Mouse (Mus musculus) C2C12 (cell line): ENCODE measurements around the gene Map4k3. TPM values are rescaled to one million over a fixed set of nuclear protein-coding genes. Genes with fewer than 3 reads are reported as not detected.

Experiments
- H3K27me3 ChIP-seq: one replicate; pipeline ENCODE4 v1.6.1; 2011; ENCODE audit not compliant: control insufficient read depth, insufficient read depth, insufficient read length
- H3K36me3 ChIP-seq: one replicate; pipeline ENCODE4 v1.6.1; 2011; ENCODE audit not compliant: control insufficient read depth, insufficient read depth
- H3K4me3 ChIP-seq: one replicate; pipeline ENCODE4 v1.5.1; 2011; ENCODE audit warnings: mild to moderate bottlenecking, control low read depth; ENCODE audit not compliant: poor library complexity, insufficient read depth, severe bottlenecking
- H3K79me2 ChIP-seq: one replicate; pipeline ENCODE4 v1.6.1; 2011; ENCODE audit not compliant: control insufficient read depth, insufficient read depth
- H3K79me3 ChIP-seq: one replicate; pipeline ENCODE4 v1.6.1; 2011; ENCODE audit warnings: low read depth, control low read depth
- H3ac ChIP-seq: one replicate; pipeline ENCODE3; 2011; ENCODE audit warnings: low read depth; ENCODE audit not compliant: control insufficient read depth, insufficient read length
- CEBPB ChIP-seq: IDR thresholded peaks from one replicate; pipeline ENCODE4 v1.6.1; 2011; ENCODE audit warnings: low read depth, mild to moderate bottlenecking, control low read depth, moderate library complexity
- CTCF ChIP-seq: IDR thresholded peaks from one replicate; pipeline ENCODE4 v1.5.1; 2011; ENCODE audit not compliant: control insufficient read depth, insufficient read depth, insufficient read length
- FOSL1 ChIP-seq: IDR thresholded peaks from one replicate; pipeline ENCODE4 v1.8.0; 2011; ENCODE audit warnings: mild to moderate bottlenecking, low read length; ENCODE audit not compliant: poor library complexity, insufficient read depth, severe bottlenecking
- MAX ChIP-seq: IDR thresholded peaks from one replicate; pipeline ENCODE4 v1.6.1; 2011; ENCODE audit warnings: mild to moderate bottlenecking, control low read depth
- MYOD1 ChIP-seq: IDR thresholded peaks from one replicate; pipeline ENCODE4 v1.6.1; 2011; ENCODE audit warnings: low read depth; ENCODE audit not compliant: control insufficient read depth, insufficient read length
- MYOG ChIP-seq: IDR thresholded peaks from one replicate; pipeline ENCODE4 v1.6.1; 2011; ENCODE audit not compliant: control insufficient read depth, insufficient read length; ENCODE audit errors: extremely low read depth
- USF1 ChIP-seq: IDR thresholded peaks from one replicate; pipeline ENCODE4 v1.6.1; 2011; ENCODE audit warnings: low read depth, mild to moderate bottlenecking, control low read depth, moderate library complexity
- polyA plus RNA-seq: library from polyadenylated mRNA; unstranded; fragments of >200 nt; fragmentation: generic; extraction: Trizol; gene quantifications from one replicate; pipeline ENCODE4 v1.2.1, GENCODE M21; 2012; ENCODE audit warnings: missing spikeins

The Map4k3 gene
- polyA plus RNA-seq, 1 experiment, result 3.0 TPM

DNA sequence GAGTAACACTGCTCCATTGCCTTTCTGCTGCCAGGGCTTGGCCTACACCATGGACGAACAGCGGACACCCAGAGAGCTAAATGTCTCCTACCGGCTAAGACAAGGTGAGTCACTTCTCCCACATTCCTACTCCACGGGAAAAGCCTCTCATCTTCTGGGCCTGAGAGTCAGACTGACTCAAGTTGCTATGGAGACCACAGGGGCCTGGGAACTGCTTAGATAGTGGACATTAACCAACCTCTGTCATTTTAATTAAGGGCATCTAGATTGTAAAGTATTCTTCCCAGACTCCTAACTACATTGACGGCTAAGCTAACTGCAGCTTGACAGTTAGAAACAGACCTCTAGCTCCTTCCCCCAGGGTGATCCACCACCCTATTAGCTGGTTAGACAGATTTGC, 165.5 kb downstream of the Map4k3 start:
- no peaks in the 10 kb centered on the region for H3K79me2 ChIP-seq
- H3K36me3 ChIP-seq, result no peaks in the 10 kb centered on the region
- H3ac ChIP-seq, result no peak overlapping the region
- TF ChIP-seq MAX (no peak), MYOD1 (no peak), CEBPB (no peak), MYOG (no peak), FOSL1 (no peak), CTCF (no peak), USF1 (no peak)
- H3K4me3 ChIP-seq, result no peak overlapping the region
- H3K27me3 ChIP-seq, result no peaks in the 10 kb centered on the region
- no peaks in the 10 kb centered on the region for H3K79me3 ChIP-seq

GRCm38 (mm10) chr17:80560669-80561401, 167.4 kb downstream of the Map4k3 start:
- no peaks in the 10 kb centered on the region for H3K79me3 ChIP-seq
- H3ac ChIP-seq, result no peak overlapping the region
- H3K79me2 ChIP-seq, result no peaks in the 10 kb centered on the region
- H3K36me3 ChIP-seq, result no peaks in the 10 kb centered on the region
- TF ChIP-seq CEBPB, result peak; percentile 100
- TF ChIP-seq FOSL1, result no peak
- no peak for TF ChIP-seq MYOG
- no peak for TF ChIP-seq USF1
- TF ChIP-seq MYOD1, result no peak
- TF ChIP-seq MAX, result no peak
- TF ChIP-seq CTCF, result peak; percentile 71
- H3K4me3 ChIP-seq, result no peak overlapping the region
- H3K27me3 ChIP-seq, result no peaks in the 10 kb centered on the region

GRCm38 (mm10) chr17:80559745-80560144, 168.5 kb downstream of the Map4k3 start:
- H3K36me3 ChIP-seq, result no peaks in the 10 kb centered on the region

GRCm38 (mm10) chr17:80559050-80559449, 169.2 kb downstream of the Map4k3 start:
- no peaks in the 10 kb centered on the region for H3K27me3 ChIP-seq
- H3K4me3 ChIP-seq, result no peak overlapping the region
- TF ChIP-seq MYOG (no peak), FOSL1 (no peak), USF1 (no peak), CEBPB (no peak)
- H3K36me3 ChIP-seq, result no peaks in the 10 kb centered on the region
- H3K79me2 ChIP-seq, result no peaks in the 10 kb centered on the region
- H3ac ChIP-seq, result no peak overlapping the region
- no peaks in the 10 kb centered on the region for H3K79me3 ChIP-seq

More at GRCm38 (mm10) chr17:80559745-80560144, 168.5 kb downstream of the Map4k3 start:
- TF ChIP-seq FOSL1, result no peak
- no peak for TF ChIP-seq CEBPB
- no peak for TF ChIP-seq MYOD1
- no peak for TF ChIP-seq MYOG
- TF ChIP-seq USF1, result no peak
- H3ac ChIP-seq, result no peak overlapping the region
- no peaks in the 10 kb centered on the region for H3K79me3 ChIP-seq
- no peak overlapping the region for H3K4me3 ChIP-seq
- H3K27me3 ChIP-seq, result no peaks in the 10 kb centered on the region
- no peaks in the 10 kb centered on the region for H3K79me2 ChIP-seq

DNA sequence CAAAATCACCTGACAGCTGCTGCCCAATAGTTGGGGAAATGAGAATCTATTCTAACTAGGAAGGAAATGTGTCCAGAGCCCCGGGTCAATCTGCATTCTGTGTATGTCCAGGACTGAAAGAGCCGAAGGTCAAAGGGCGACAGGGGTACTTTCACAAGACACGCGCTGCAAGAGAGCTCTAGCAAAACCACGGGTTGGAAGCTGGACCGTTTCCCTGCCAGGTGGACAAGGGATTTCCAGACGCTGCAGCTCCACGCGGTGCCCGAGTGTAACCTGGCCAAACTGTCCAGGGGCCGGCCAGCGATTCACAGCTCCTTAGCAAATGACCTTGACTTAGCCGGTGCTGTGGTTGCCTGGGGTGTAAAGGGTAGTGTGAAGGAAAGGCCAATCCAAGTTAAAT, 169.7 kb downstream of the Map4k3 start:
- Histone ChIP-seq H3K36me3 (no peaks in the 10 kb centered on the region), H3K27me3 (no peaks in the 10 kb centered on the region), H3K79me3 (no peaks in the 10 kb centered on the region), H3ac (no peak overlapping the region), H3K4me3 (no peak overlapping the region), H3K79me2 (no peaks in the 10 kb centered on the region)
- TF ChIP-seq USF1 (no peak), MYOD1 (no peak), CTCF (no peak), FOSL1 (no peak), MAX (no peak), CEBPB (no peak), MYOG (no peak)

- H3ac ChIP-seq, result no peak overlapping the region
- H3K4me3 ChIP-seq, result no peak overlapping the region
- no peaks in the 10 kb centered on the region for H3K79me3 ChIP-seq
- H3K36me3 ChIP-seq, result no peaks in the 10 kb centered on the region
- TF ChIP-seq MAX (no peak), CTCF (no peak), CEBPB (no peak), MYOG (no peak), USF1 (no peak), MYOD1 (no peak), FOSL1 (no peak)
- H3K79me2 ChIP-seq, result no peaks in the 10 kb centered on the region
- no peaks in the 10 kb centered on the region for H3K27me3 ChIP-seq
Measured at GRCm38 (mm10) chr17:80557461-80557860, 170.8 kb downstream of the Map4k3 start.
